Mouse (Mus musculus): ENCODE results near the gene Ceacam2.
"Not testable (repeated sequence)": the region's sequence is repeated elsewhere in the genome, so short reads cannot be mapped to it uniquely, and the experiment has no call there.

Gene Ceacam2

DNA sequence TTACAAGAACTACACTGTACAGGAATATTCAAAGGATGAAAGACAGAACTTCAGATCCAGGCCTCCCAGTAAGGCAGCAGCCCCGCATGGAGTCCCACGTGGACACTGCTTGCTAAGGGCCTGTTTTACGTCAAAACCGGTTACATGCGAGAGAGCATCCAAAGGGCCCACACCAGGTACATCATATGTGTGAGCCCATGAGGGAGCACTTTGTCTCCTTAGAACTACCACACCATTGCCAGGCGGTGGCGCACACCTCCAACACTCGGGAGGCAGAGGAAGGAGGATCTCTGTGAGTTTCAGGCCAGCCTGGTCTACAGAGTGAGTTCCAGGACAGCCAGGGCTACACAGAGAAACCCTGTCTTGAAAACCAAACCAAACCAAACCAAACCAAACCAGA is 58.9 kb downstream of the Ceacam2 start:
- DNase-seq, result not testable (repeated sequence)

DNA sequence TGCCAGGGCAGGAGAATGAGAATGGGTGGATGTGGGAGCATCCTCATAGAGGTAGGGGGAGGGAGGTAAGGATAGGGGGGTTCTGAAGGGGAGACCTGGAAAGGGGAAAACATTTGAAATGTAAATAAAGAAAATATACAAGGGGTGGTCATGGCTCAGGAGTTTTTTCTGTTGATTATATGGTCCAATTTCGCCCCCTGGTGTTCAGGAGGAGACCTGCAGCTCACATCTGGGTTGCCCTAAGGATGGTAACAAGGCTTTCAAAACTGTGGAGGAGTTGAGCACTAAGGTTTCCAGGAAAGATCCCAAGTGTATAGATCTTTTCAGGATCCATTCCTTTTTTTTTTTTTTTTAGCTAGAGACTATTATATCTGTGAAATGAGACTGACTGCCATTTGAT is 60.2 kb downstream of the Ceacam2 start:
- DNase-seq, result peak; percentile 19 to 20

DNA sequence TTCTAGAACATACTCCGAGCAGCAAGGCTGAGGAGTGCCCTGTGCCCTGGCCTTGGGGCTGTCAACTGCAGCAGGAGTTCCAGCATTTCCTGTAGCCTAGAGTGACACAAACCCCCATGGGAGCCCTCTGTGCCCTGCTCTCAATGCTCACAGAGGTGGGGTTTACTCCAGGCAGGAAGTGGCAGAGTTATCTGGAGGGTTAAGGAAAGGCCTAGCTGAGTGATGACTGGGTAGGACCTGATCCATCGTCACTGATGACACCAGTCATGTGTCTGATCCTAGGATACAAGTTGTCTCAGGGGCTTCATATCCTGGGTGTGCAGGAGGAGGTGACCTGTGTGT is 61.9 kb downstream of the Ceacam2 start:
- not testable (repeated sequence) for DNase-seq

DNA sequence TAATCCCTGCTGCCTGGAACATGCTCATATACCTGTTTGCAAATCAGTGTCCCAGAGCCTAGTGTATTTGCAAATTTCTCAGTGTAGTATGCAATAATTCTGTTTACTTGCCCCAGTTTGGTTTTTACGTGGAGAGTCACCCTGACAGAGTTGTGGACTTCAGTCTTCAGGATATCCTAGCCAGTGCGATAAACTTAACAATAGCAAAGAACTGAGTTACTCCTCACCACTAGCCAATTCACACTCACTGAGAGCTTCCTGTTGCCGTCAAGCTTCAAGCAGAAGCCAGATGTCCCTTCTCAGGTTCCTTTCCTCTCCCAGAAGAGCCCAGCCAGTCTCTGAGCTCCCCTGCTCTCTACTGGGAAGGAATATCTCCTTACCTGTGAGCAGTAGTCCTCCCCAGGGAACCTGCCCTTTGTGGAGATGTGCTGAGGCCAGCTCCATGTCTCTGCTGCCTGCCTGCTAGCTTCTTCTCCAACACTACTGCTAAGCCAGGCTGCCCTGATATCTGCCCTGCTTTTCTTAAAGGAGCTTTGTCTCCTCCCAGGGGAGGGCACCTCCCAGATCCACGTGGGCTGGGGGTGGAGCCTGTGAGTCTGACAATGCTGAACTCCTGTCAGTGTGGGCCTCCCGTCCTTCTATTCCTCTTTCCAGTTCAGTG is 62.4 kb downstream of the Ceacam2 start, which contains the start of gene Ceacam1:
TSS of gene Ceacam1 (minus strand) at position 513 of the 661 bp plus-strand sequence.
- DNase-seq, result peak in 1 of 2 experiments; percentile 5

DNA sequence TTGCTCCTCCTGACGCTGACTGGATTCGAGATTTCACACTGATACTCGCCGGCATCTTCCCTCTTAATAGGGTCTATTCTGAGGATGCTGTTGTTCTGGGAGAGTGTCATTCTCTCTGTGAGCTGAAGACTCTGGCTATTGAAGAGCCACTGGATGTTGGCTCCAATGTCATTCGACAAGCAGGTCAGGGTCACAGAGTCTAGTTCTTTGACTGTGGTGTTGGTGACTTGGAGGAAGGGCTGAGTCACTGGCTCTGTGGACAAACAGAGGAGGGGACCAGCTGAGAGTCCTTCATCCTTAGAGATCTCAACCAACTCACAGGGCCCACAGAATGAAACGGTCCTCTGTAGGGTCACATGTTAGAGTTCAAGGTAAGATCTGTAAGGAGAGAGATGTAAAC is 67.8 kb downstream of the Ceacam2 start:
- not testable (repeated sequence) for DNase-seq
